Mouse (Mus musculus): ENCODE results near the gene Psg16. TPM values are rescaled to one million over a fixed set of nuclear protein-coding genes. Genes with fewer than 3 reads are reported as not detected.

Psg16 gene
- polyA plus RNA-seq, 1 experiment from 2014 or later = 0.12 TPM

- H3K27ac ChIP-seq (replicated peaks; ENCODE audit: low read depth, low read length) = no peak overlapping the region
- no peaks in the 10 kb centered on the region for H3K27me3 ChIP-seq (ENCODE audit: control insufficient read depth, insufficient read depth, low read length)
- no peak overlapping the region for H3K4me2 ChIP-seq (ENCODE audit: low read depth, severe bottlenecking)
- no peaks in the 10 kb centered on the region for H3K36me3 ChIP-seq (ENCODE audit: control insufficient read depth, insufficient read depth, low read length)
- ATAC-seq (ENCODE audit: insufficient number of reproducible peaks, low FRiP score, low TSS enrichment, low read depth) = no peak
- no peak for DNase-seq (ENCODE audit: low spot score)
- H3K4me3 ChIP-seq (ENCODE audit: low read depth, low read length) = no peak overlapping the region
- H3K9ac ChIP-seq (ENCODE audit: low read length) = no peak overlapping the region
- WGBS = 87% methylated on average over 1 of the region's 1 CpGs
- H3K9me3 ChIP-seq (ENCODE audit: control insufficient read depth, low read length) = no peaks in the 10 kb centered on the region; the same call in 1 of the 2 replicates
- no peaks in the 10 kb centered on the region for H3K4me1 ChIP-seq (ENCODE audit: control insufficient read depth, insufficient read depth, low read length)
Measured at GRCm38 (mm10) chr7:17135307-17135706, 61.5 kb downstream of the Psg16 start.

- peaks cover 11% of the 10 kb centered on the region; the same call in 1 of the 2 replicates for H3K9me3 ChIP-seq (ENCODE audit: control insufficient read depth, low read length)
- WGBS = 78% methylated on average over 2 of the region's 2 CpGs
- no peak within 1 kb of the TSS for H3K4me3 ChIP-seq (ENCODE audit: low read depth, low read length)
Measured at GRCm38 (mm10) chr7:17149931-17150330, 76.1 kb downstream of the Psg16 start, which contains the start of gene Ceacam3. TSS of gene Ceacam3 (plus strand) at chr7:17150282.

GRCm38 (mm10) chr7:17155634-17156033 is 81.8 kb downstream of the Psg16 start:
- Histone ChIP-seq H3K4me1 (ENCODE audit: control insufficient read depth, insufficient read depth, low read length) (no peaks in the 10 kb centered on the region), H3K27ac (replicated peaks; ENCODE audit: low read depth, low read length) (no peak overlapping the region), H3K36me3 (ENCODE audit: control insufficient read depth, insufficient read depth, low read length) (no peaks in the 10 kb centered on the region), H3K4me2 (ENCODE audit: low read depth, severe bottlenecking) (no peak overlapping the region), H3K9me3 (ENCODE audit: control insufficient read depth, low read length) (peaks cover 12% of the 10 kb centered on the region; the same call in 1 of the 2 replicates), H3K27me3 (ENCODE audit: control insufficient read depth, insufficient read depth, low read length) (no peaks in the 10 kb centered on the region), H3K4me3 (ENCODE audit: low read depth, low read length) (no peak overlapping the region), H3K9ac (ENCODE audit: low read length) (no peak overlapping the region)
- peak; percentile 28 for DNase-seq (ENCODE audit: low spot score)
- ATAC-seq (ENCODE audit: insufficient number of reproducible peaks, low FRiP score, low TSS enrichment, low read depth) = no peak
- WGBS = 45% methylated on average over 2 of the region's 2 CpGs

More at GRCm38 (mm10) chr7:17149931-17150330, 76.1 kb downstream of the Psg16 start, which contains the start of gene Ceacam3:
- Histone ChIP-seq H3K27ac (replicated peaks; ENCODE audit: low read depth, low read length) (no peak within 1 kb of the TSS), H3K36me3 (ENCODE audit: control insufficient read depth, insufficient read depth, low read length) (no peaks in the 10 kb centered on the region), H3K4me1 (ENCODE audit: control insufficient read depth, insufficient read depth, low read length) (no peaks in the 10 kb centered on the region), H3K9ac (ENCODE audit: low read length) (no peak within 1 kb of the TSS), H3K27me3 (ENCODE audit: control insufficient read depth, insufficient read depth, low read length) (no peaks in the 10 kb centered on the region), H3K4me2 (ENCODE audit: low read depth, severe bottlenecking) (no peak within 1 kb of the TSS)
- ATAC-seq (ENCODE audit: insufficient number of reproducible peaks, low FRiP score, low TSS enrichment, low read depth) (no peak), DNase-seq (ENCODE audit: low spot score) (no peak)

GRCm38 (mm10) chr7:17156885-17157677 is 83.2 kb downstream of the Psg16 start:
- H3K27me3 ChIP-seq (ENCODE audit: control insufficient read depth, insufficient read depth, low read length) = no peaks in the 10 kb centered on the region
- ATAC-seq (ENCODE audit: insufficient number of reproducible peaks, low FRiP score, low TSS enrichment, low read depth) (no peak), DNase-seq (ENCODE audit: low spot score) (no peak)
- H3K4me1 ChIP-seq (ENCODE audit: control insufficient read depth, insufficient read depth, low read length) = no peaks in the 10 kb centered on the region
- no peak overlapping the region for H3K4me2 ChIP-seq (ENCODE audit: low read depth, severe bottlenecking)
- H3K9me3 ChIP-seq (ENCODE audit: control insufficient read depth, low read length) = peaks cover 15% of the 10 kb centered on the region
- 74% methylated on average over 3 of the region's 3 CpGs for WGBS
- no peak overlapping the region for H3K27ac ChIP-seq (replicated peaks; ENCODE audit: low read depth, low read length)
- no peaks in the 10 kb centered on the region for H3K36me3 ChIP-seq (ENCODE audit: control insufficient read depth, insufficient read depth, low read length)
- H3K4me3 ChIP-seq (ENCODE audit: low read depth, low read length) = no peak overlapping the region
- no peak overlapping the region for H3K9ac ChIP-seq (ENCODE audit: low read length)

- no peak for ATAC-seq (ENCODE audit: insufficient number of reproducible peaks, low FRiP score, low TSS enrichment, low read depth)
- H3K36me3 ChIP-seq (ENCODE audit: control insufficient read depth, insufficient read depth, low read length) = no peaks in the 10 kb centered on the region
- no peak overlapping the region for H3K27ac ChIP-seq (replicated peaks; ENCODE audit: low read depth, low read length)
- no peak for DNase-seq (ENCODE audit: low spot score)
- no peak overlapping the region for H3K4me3 ChIP-seq (ENCODE audit: low read depth, low read length)
- no peaks in the 10 kb centered on the region for H3K27me3 ChIP-seq (ENCODE audit: control insufficient read depth, insufficient read depth, low read length)
- H3K9me3 ChIP-seq (ENCODE audit: control insufficient read depth, low read length) = peaks cover 13% of the 10 kb centered on the region
- no peak overlapping the region for H3K4me2 ChIP-seq (ENCODE audit: low read depth, severe bottlenecking)
- no peak overlapping the region for H3K9ac ChIP-seq (ENCODE audit: low read length)
- H3K4me1 ChIP-seq (ENCODE audit: control insufficient read depth, insufficient read depth, low read length) = no peaks in the 10 kb centered on the region
- 82% methylated on average over 7 of the region's 7 CpGs for WGBS
Measured at GRCm38 (mm10) chr7:17159011-17159410, 85.2 kb downstream of the Psg16 start.

GRCm38 (mm10) chr7:17171827-17172226 is 98.0 kb downstream of the Psg16 start:
- 91% methylated on average over 4 of the region's 4 CpGs for WGBS
- H3K36me3 ChIP-seq (ENCODE audit: control insufficient read depth, insufficient read depth, low read length) = no peaks in the 10 kb centered on the region
- H3K9ac ChIP-seq (ENCODE audit: low read length) = no peak overlapping the region
- H3K27ac ChIP-seq (replicated peaks; ENCODE audit: low read depth, low read length) = no peak overlapping the region
- no peak overlapping the region for H3K4me2 ChIP-seq (ENCODE audit: low read depth, severe bottlenecking)
- no peak for DNase-seq (ENCODE audit: low spot score)
- no peak overlapping the region for H3K4me3 ChIP-seq (ENCODE audit: low read depth, low read length)
- H3K27me3 ChIP-seq (ENCODE audit: control insufficient read depth, insufficient read depth, low read length) = no peaks in the 10 kb centered on the region
- H3K4me1 ChIP-seq (ENCODE audit: control insufficient read depth, insufficient read depth, low read length) = no peaks in the 10 kb centered on the region
- peaks cover 6% of the 10 kb centered on the region for H3K9me3 ChIP-seq (ENCODE audit: control insufficient read depth, low read length)
- ATAC-seq (ENCODE audit: insufficient number of reproducible peaks, low FRiP score, low TSS enrichment, low read depth) = no peak

Other genes starting within 250 kb of the Psg16 start
- gene Prkd2, start 231.1 kb upstream of the Psg16 start, polyA plus RNA-seq (2014; fragmentation: Nextera tagmentation; extraction: Ambion mirVana) = 16.6 and 16.8 TPM in 2 replicates
- 14.6 and 15.7 TPM in 2 replicates for gene Dact3, start 198.7 kb upstream of the Psg16 start, polyA plus RNA-seq (2014; fragmentation: Nextera tagmentation; extraction: Ambion mirVana)
- 13.9 and 15.9 TPM in 2 replicates for gene Gng8, start 182.3 kb upstream of the Psg16 start, polyA plus RNA-seq (2014; fragmentation: Nextera tagmentation; extraction: Ambion mirVana)
- gene Ptgir, start 167.6 kb upstream of the Psg16 start, polyA plus RNA-seq (2014; fragmentation: Nextera tagmentation; extraction: Ambion mirVana) = 0.24 and 0.44 TPM in 2 replicates
- 176 and 201 TPM in 2 replicates for gene Calm3, start 149.9 kb upstream of the Psg16 start, polyA plus RNA-seq (2014; fragmentation: Nextera tagmentation; extraction: Ambion mirVana)
- gene Pnmal2, start 129.4 kb upstream of the Psg16 start, polyA plus RNA-seq (2014; fragmentation: Nextera tagmentation; extraction: Ambion mirVana) = 4.8 TPM in 2 replicates
- gene Pnmal1, start 114.4 kb upstream of the Psg16 start, polyA plus RNA-seq (2014; fragmentation: Nextera tagmentation; extraction: Ambion mirVana) = 2.0 and 2.1 TPM in 2 replicates
- 0.65 and 0.78 TPM in 2 replicates for gene Gm42372, start 91.0 kb upstream of the Psg16 start, polyA plus RNA-seq (2014; fragmentation: Nextera tagmentation; extraction: Ambion mirVana)
- gene Ccdc8, start 81.3 kb upstream of the Psg16 start, polyA plus RNA-seq (2014; fragmentation: Nextera tagmentation; extraction: Ambion mirVana) = 26.4 and 33.5 TPM in 2 replicates
- gene Ppp5c, start 46.1 kb upstream of the Psg16 start, polyA plus RNA-seq (2014; fragmentation: Nextera tagmentation; extraction: Ambion mirVana) = 134 and 140 TPM in 2 replicates
- 8.9 and 9.6 TPM in 2 replicates for gene Hif3a, start 11.6 kb upstream of the Psg16 start, polyA plus RNA-seq (2014; fragmentation: Nextera tagmentation; extraction: Ambion mirVana)
- not detected in 2 replicates for gene Ceacam3, start 76.2 kb downstream of the Psg16 start, polyA plus RNA-seq (2014; fragmentation: Nextera tagmentation; extraction: Ambion mirVana)
- not detected in 2 replicates for gene Psg29, start 129.4 kb downstream of the Psg16 start, polyA plus RNA-seq (2014; fragmentation: Nextera tagmentation; extraction: Ambion mirVana)